Mouse (Mus musculus): ENCODE results near the gene Slc12a3. TPM values are rescaled to one million over a fixed set of nuclear protein-coding genes. Genes with fewer than 3 reads are reported as not detected.

Slc12a3 gene
- total RNA-seq (2021) (under 1 TPM; 0.16 to 0.39 TPM), polyA plus RNA-seq (2012; rRNA removed) (0.20 and 0.39 TPM in 2 replicates)
- long read RNA-seq, result 0 reads

GRCm38 (mm10) chr8:94328932-94329728, at the start of gene Slc12a3:
Gene Slc12a3 (plus strand): TSS chr8:94329201.
- Histone ChIP-seq H3K36me3 (ENCODE audit: control insufficient read depth, insufficient read depth, low read length) (no peaks in the 10 kb centered on the region), H3K9ac (ENCODE audit: low read depth, low read length) (no peak within 1 kb of the TSS), H3K4me1 (ENCODE audit: control insufficient read depth, insufficient read depth, low read length) (0 out of 2 replicates have a peak, but pooled peaks cover 2% of the 10 kb centered on the region), H3K79me2 (replicated peaks; ENCODE audit: control insufficient read depth, insufficient read depth, low read length) (no peaks in the 10 kb centered on the region), H3K4me3 (no peak within 1 kb of the TSS), H3K27me3 (ENCODE audit: control insufficient read depth, insufficient read depth, low read length) (no peaks in the 10 kb centered on the region), H3K27ac (no peak within 1 kb of the TSS)
- TF ChIP-seq CTCF (IDR thresholded peaks at IDR 0.05) (no peak), EP300 (IDR thresholded peaks at IDR 0.05; ENCODE audit: insufficient read depth, low read depth, low read length) (no peak), POLR2A (IDR thresholded peaks at IDR 0.05; ENCODE audit: insufficient read depth, low read depth, low read length) (no peak)
- no peak for DNase-seq
- intact Hi-C loops (cut with DNase I), result no loop called here
- WGBS, result 80% methylated on average over 21 of the region's 21 CpGs

- H3K36me3 ChIP-seq (ENCODE audit: control insufficient read depth, insufficient read depth, low read length), result no peaks in the 10 kb centered on the region
- no peak overlapping the region for H3K4me3 ChIP-seq
- intact Hi-C loops (cut with DNase I), result no loop called here
- 72% methylated on average over 5 of the region's 5 CpGs for WGBS
- no peak for DNase-seq
- no peak for TF ChIP-seq POLR2A (IDR thresholded peaks at IDR 0.05; ENCODE audit: insufficient read depth, low read depth, low read length)
- TF ChIP-seq CTCF (IDR thresholded peaks at IDR 0.05), result no peak
- no peak for TF ChIP-seq EP300 (IDR thresholded peaks at IDR 0.05; ENCODE audit: insufficient read depth, low read depth, low read length)
- H3K27ac ChIP-seq, result no peak overlapping the region
- H3K79me2 ChIP-seq (replicated peaks; ENCODE audit: control insufficient read depth, insufficient read depth, low read length), result no peaks in the 10 kb centered on the region; the same call in 1 of the 2 replicates
- H3K27me3 ChIP-seq (ENCODE audit: control insufficient read depth, insufficient read depth, low read length), result no peaks in the 10 kb centered on the region
- H3K9ac ChIP-seq (ENCODE audit: low read depth, low read length), result no peak overlapping the region
- no peaks in the 10 kb centered on the region for H3K4me1 ChIP-seq (ENCODE audit: control insufficient read depth, insufficient read depth, low read length)
These were observed 48.9 kb upstream of the Slc12a3 start for GRCm38 (mm10) chr8:94280001-94280613.

GRCm38 (mm10) chr8:94282453-94282985, 46.5 kb upstream of the Slc12a3 start:
- H3K9ac ChIP-seq (ENCODE audit: low read depth, low read length), result no peak overlapping the region
- intact Hi-C loops (cut with DNase I), result no loop called here
- no peaks in the 10 kb centered on the region; the same call in 1 of the 2 replicates for H3K79me2 ChIP-seq (replicated peaks; ENCODE audit: control insufficient read depth, insufficient read depth, low read length)
- DNase-seq, result no peak
- H3K36me3 ChIP-seq (ENCODE audit: control insufficient read depth, insufficient read depth, low read length), result 0 out of 2 replicates have a peak, but pooled peaks cover 2% of the 10 kb centered on the region
- H3K4me1 ChIP-seq (ENCODE audit: control insufficient read depth, insufficient read depth, low read length), result peaks cover 1% of the 10 kb centered on the region; the same call in 1 of the 2 replicates
- H3K27ac ChIP-seq, result no peak overlapping the region
- no peak for TF ChIP-seq EP300 (IDR thresholded peaks at IDR 0.05; ENCODE audit: insufficient read depth, low read depth, low read length)
- no peak for TF ChIP-seq CTCF (IDR thresholded peaks at IDR 0.05)
- no peak for TF ChIP-seq POLR2A (IDR thresholded peaks at IDR 0.05; ENCODE audit: insufficient read depth, low read depth, low read length)
- WGBS, result 83% methylated on average over 3 of the region's 3 CpGs
- H3K27me3 ChIP-seq (ENCODE audit: control insufficient read depth, insufficient read depth, low read length), result no peaks in the 10 kb centered on the region
- H3K4me3 ChIP-seq, result no peak overlapping the region

- Histone ChIP-seq H3K9ac (ENCODE audit: low read depth, low read length) (no peak overlapping the region), H3K79me2 (replicated peaks; ENCODE audit: control insufficient read depth, insufficient read depth, low read length) (no peaks in the 10 kb centered on the region; the same call in 1 of the 2 replicates), H3K36me3 (ENCODE audit: control insufficient read depth, insufficient read depth, low read length) (0 out of 2 replicates have a peak, but pooled peaks cover 2% of the 10 kb centered on the region), H3K4me1 (ENCODE audit: control insufficient read depth, insufficient read depth, low read length) (peaks cover 1% of the 10 kb centered on the region; the same call in 1 of the 2 replicates), H3K27ac (no peak overlapping the region), H3K27me3 (ENCODE audit: control insufficient read depth, insufficient read depth, low read length) (no peaks in the 10 kb centered on the region), H3K4me3 (no peak overlapping the region)
- intact Hi-C loops (cut with DNase I), result no loop called here
- DNase-seq, result no peak
- WGBS, result 76% methylated on average over 7 of the region's 7 CpGs
- TF ChIP-seq POLR2A (IDR thresholded peaks at IDR 0.05; ENCODE audit: insufficient read depth, low read depth, low read length) (no peak), EP300 (IDR thresholded peaks at IDR 0.05; ENCODE audit: insufficient read depth, low read depth, low read length) (no peak), CTCF (IDR thresholded peaks at IDR 0.05) (no peak)
These were observed 44.8 kb upstream of the Slc12a3 start for GRCm38 (mm10) chr8:94284204-94284603.

GRCm38 (mm10) chr8:94290606-94291005, 38.4 kb upstream of the Slc12a3 start:
- no peaks in the 10 kb centered on the region for H3K79me2 ChIP-seq (replicated peaks; ENCODE audit: control insufficient read depth, insufficient read depth, low read length)
- peaks cover 10% of the 10 kb centered on the region for H3K4me1 ChIP-seq (ENCODE audit: control insufficient read depth, insufficient read depth, low read length)
- intact Hi-C loops (cut with DNase I), result no loop called here
- WGBS, result 33% methylated on average over 5 of the region's 5 CpGs
- DNase-seq, result peak; percentile 32 to 42
- H3K9ac ChIP-seq (ENCODE audit: low read depth, low read length), result no peak overlapping the region
- H3K27ac ChIP-seq, result no peak overlapping the region; the same call in 1 of the 2 replicates
- TF ChIP-seq POLR2A (IDR thresholded peaks at IDR 0.05; ENCODE audit: insufficient read depth, low read depth, low read length), result no peak
- TF ChIP-seq EP300 (IDR thresholded peaks at IDR 0.05; ENCODE audit: insufficient read depth, low read depth, low read length), result no peak
- peak; percentile 18; the same call in 1 of the 2 replicates for TF ChIP-seq CTCF (IDR thresholded peaks at IDR 0.05)
- no peaks in the 10 kb centered on the region for H3K27me3 ChIP-seq (ENCODE audit: control insufficient read depth, insufficient read depth, low read length)
- H3K36me3 ChIP-seq (ENCODE audit: control insufficient read depth, insufficient read depth, low read length), result peaks cover 5% of the 10 kb centered on the region; the same call in 1 of the 2 replicates
- no peak overlapping the region for H3K4me3 ChIP-seq
